Mouse (Mus musculus): ENCODE data around the gene Pgls. TPM values are rescaled to one million over a fixed set of nuclear protein-coding genes. Genes with fewer than 3 reads are reported as not detected.

The Pgls gene
- total RNA-seq, 2 experiments from 2014 or later: 49.3 to 54.5 TPM

- no peak for DNase-seq
These were observed 6.9 kb downstream of the Pgls start for GRCm38 (mm10) chr8:71598841-71599240.

GRCm38 (mm10) chr8:71601939-71602665, 10.1 kb downstream of the Pgls start:
- no peak for DNase-seq

- peak; percentile 44 for DNase-seq
These were observed 10.8 kb downstream of the Pgls start for GRCm38 (mm10) chr8:71602666-71603334.

- no peak for DNase-seq
These were observed 12.0 kb downstream of the Pgls start for GRCm38 (mm10) chr8:71604021-71604420.

- DNase-seq: peak; percentile 91
These were observed 19.1 kb downstream of the Pgls start, which contains the start of gene Colgalt1 for GRCm38 (mm10) chr8:71610822-71611651. TSS of gene Colgalt1 (plus strand) at chr8:71610998.

GRCm38 (mm10) chr8:71612141-71612540, 20.2 kb downstream of the Pgls start:
- DNase-seq: no peak

GRCm38 (mm10) chr8:71613418-71613817, 21.4 kb downstream of the Pgls start:
- DNase-seq: no peak

- DNase-seq: no peak
These were observed 27.8 kb downstream of the Pgls start for GRCm38 (mm10) chr8:71619786-71620185.

GRCm38 (mm10) chr8:71625088-71625487, 33.1 kb downstream of the Pgls start:
- no peak for DNase-seq

GRCm38 (mm10) chr8:71626753-71627152, 34.8 kb downstream of the Pgls start:
- DNase-seq: no peak

GRCm38 (mm10) chr8:71627265-71628099, 35.5 kb downstream of the Pgls start:
- no peak for DNase-seq

- DNase-seq: no peak
These were observed 36.6 kb downstream of the Pgls start for GRCm38 (mm10) chr8:71628396-71629095.

- DNase-seq: peak; percentile 90
These were observed 37.2 kb downstream of the Pgls start for GRCm38 (mm10) chr8:71629096-71629697.

GRCm38 (mm10) chr8:71629781-71630212, 37.8 kb downstream of the Pgls start:
- peak; percentile 38 for DNase-seq

- DNase-seq: no peak
These were observed 38.8 kb downstream of the Pgls start for GRCm38 (mm10) chr8:71630761-71631160.

GRCm38 (mm10) chr8:71631897-71632296, 39.9 kb downstream of the Pgls start:
- no peak for DNase-seq

GRCm38 (mm10) chr8:71633164-71633563, 41.2 kb downstream of the Pgls start:
- DNase-seq: peak; percentile 60

- DNase-seq: no peak
These were observed 42.1 kb downstream of the Pgls start for GRCm38 (mm10) chr8:71633981-71634667.

- no peak for DNase-seq
These were observed 45.4 kb downstream of the Pgls start for GRCm38 (mm10) chr8:71637149-71638095.
